Mouse (Mus musculus) hindbrain, embryonic 14.5 days (tissue): ENCODE data around the gene Rad51d. TPM values are rescaled to one million over a fixed set of nuclear protein-coding genes. Genes with fewer than 3 reads are reported as not detected.
"Not testable (repeated sequence)": the region's sequence is repeated elsewhere in the genome, so short reads cannot be mapped to it uniquely, and the experiment has no call there.

ENCODE experiments used
- ATAC-seq: fragments of 200-750 bp; cut with Nextera tagmentation; 2 replicates; pipeline ENCODE4 v1.8.0; 2017; ENCODE audit warnings: moderate number of reproducible peaks, mild to moderate bottlenecking, moderate TSS enrichment, moderate library complexity; ENCODE audit not compliant: low FRiP score
- DNase-seq: peaks from one replicate; pipeline ENCODE4 v3.0.0-alpha.2; 2015; ENCODE audit warnings: low spot score
- H3K27ac ChIP-seq: fragments of 300-500 bp; sonication (generic); 2 replicates; pipeline ENCODE4 v1.5.1; 2014; ENCODE audit warnings: mild to moderate bottlenecking, moderate library complexity
- H3K27me3 ChIP-seq: fragments of 300-500 bp; sonication (generic); 2 replicates; pipeline ENCODE4 v1.6.1; 2014; ENCODE audit warnings: mild to moderate bottlenecking, low read length, mixed read lengths; ENCODE audit not compliant: control insufficient read depth, insufficient read depth
- H3K36me3 ChIP-seq: fragments of 300-500 bp; sonication (generic); replicated peaks from 2 replicates; pipeline ENCODE4 v1.6.1; 2014; ENCODE audit not compliant: control insufficient read depth, insufficient read depth
- H3K4me1 ChIP-seq: fragments of 300-500 bp; sonication (generic); replicated peaks from 2 replicates; pipeline ENCODE4 v1.6.1; 2014; ENCODE audit warnings: antibody characterized with exemption, low read length, mixed read lengths; ENCODE audit not compliant: control insufficient read depth, insufficient read depth
- H3K4me2 ChIP-seq: fragments of 300-500 bp; sonication (generic); replicated peaks from 2 replicates; pipeline ENCODE4 v1.6.1; 2014; ENCODE audit warnings: mild to moderate bottlenecking, moderate library complexity
- H3K4me3 ChIP-seq: fragments of 300-500 bp; sonication (generic); replicated peaks from 2 replicates; pipeline ENCODE4 v1.5.1; 2014; ENCODE audit warnings: mild to moderate bottlenecking, low read length
- H3K9ac ChIP-seq: fragments of 300-500 bp; sonication (generic); 2 replicates; pipeline ENCODE4 v1.6.1; 2014
- H3K9me3 ChIP-seq: fragments of 300-500 bp; sonication (generic); 2 replicates; pipeline ENCODE4 v1.6.1; 2016; ENCODE audit warnings: low read length; ENCODE audit not compliant: control insufficient read depth
- WGBS: fragments of 180-500 bp; shearing (Covaris S2); extraction: QIAGEN DNeasy Blood & Tissue Kit; methylation state at CpG from one replicate; pipeline ENCODE4 v1.1.7; 2014; 5-methylcytosine and 5-hydroxymethylcytosine counted together
- polyA plus RNA-seq: library from polyadenylated mRNA; unstranded; fragments of >200 nt; fragmentation: Nextera tagmentation; extraction: Ambion mirVana; gene quantifications from 2 replicates; pipeline ENCODE4 v1.2.1, GENCODE M21; 2014

Gene Rad51d
- 14.0 and 14.3 TPM in 2 replicates for polyA plus RNA-seq

GRCm38 (mm10) chr11:82890342-82890762, at the start of gene Rad51d:
Gene Rad51d, minus strand, starts transcription at chr11:82890614.
- peak within 1 kb of the TSS; percentile 94 for H3K4me2 ChIP-seq
- DNase-seq (peak; percentile 96), ATAC-seq (peak; percentile 86)
- H3K27ac ChIP-seq, result peak within 1 kb of the TSS; percentile 9; the same call in 1 of the 2 replicates
- no peaks in the 10 kb centered on the region for H3K9me3 ChIP-seq
- peak within 1 kb of the TSS; percentile 57 for H3K9ac ChIP-seq
- no peaks in the 10 kb centered on the region for H3K36me3 ChIP-seq
- H3K4me3 ChIP-seq, result peak within 1 kb of the TSS; percentile 55
- H3K27me3 ChIP-seq, result 0 out of 2 replicates have a peak, but pooled peaks cover 6% of the 10 kb centered on the region
- WGBS, result under 1% methylated on average over 26 of the region's 26 CpGs
- peaks cover 18% of the 10 kb centered on the region for H3K4me1 ChIP-seq

- peaks cover 65% of the 10 kb centered on the region for H3K27me3 ChIP-seq
- 0% methylated on average over 28 of the region's 29 CpGs for WGBS
- ATAC-seq, result no peak
- H3K4me1 ChIP-seq, result no peaks in the 10 kb centered on the region; the same call in 1 of the 2 replicates
- peak overlapping the region; percentile 28; the same call in 1 of the 2 replicates for H3K9ac ChIP-seq
- H3K27ac ChIP-seq, result no peak overlapping the region
- peak overlapping the region; percentile 99 for H3K4me2 ChIP-seq
- no peak for DNase-seq
- no peaks in the 10 kb centered on the region for H3K36me3 ChIP-seq
- H3K4me3 ChIP-seq, result peak overlapping the region; percentile 46
- no peaks in the 10 kb centered on the region for H3K9me3 ChIP-seq
Measured at GRCm38 (mm10) chr11:82933186-82933585, 42.8 kb upstream of the Rad51d start.

GRCm38 (mm10) chr11:82931671-82932450, 41.4 kb upstream of the Rad51d start:
- Histone ChIP-seq H3K9ac (peak overlapping the region; percentile 53), H3K27me3 (peaks cover 61% of the 10 kb centered on the region), H3K4me3 (peak overlapping the region; percentile 46), H3K4me2 (peak overlapping the region; percentile 99)
- under 1% methylated on average over 114 of the region's 119 CpGs for WGBS
- H3K9me3 ChIP-seq, H3K27ac ChIP-seq, H3K36me3 ChIP-seq, DNase-seq, H3K4me1 ChIP-seq, ATAC-seq: not testable (repeated sequence)

GRCm38 (mm10) chr11:82931161-82931560, 40.7 kb upstream of the Rad51d start:
- not testable (repeated sequence) for H3K27ac ChIP-seq, H3K4me1 ChIP-seq, ATAC-seq, H3K9me3 ChIP-seq, H3K36me3 ChIP-seq, DNase-seq
- WGBS, result 1% methylated on average over 44 of the region's 63 CpGs
- Histone ChIP-seq H3K4me2 (peak overlapping the region; percentile 99), H3K9ac (peak overlapping the region; percentile 53), H3K27me3 (peaks cover 55% of the 10 kb centered on the region), H3K4me3 (peak overlapping the region; percentile 46)

GRCm38 (mm10) chr11:82930391-82930955, 40.1 kb upstream of the Rad51d start:
- peaks cover 52% of the 10 kb centered on the region for H3K27me3 ChIP-seq
- DNase-seq, ATAC-seq: not testable (repeated sequence)

GRCm38 (mm10) chr11:82929633-82929950, 39.2 kb upstream of the Rad51d start:
- ATAC-seq, result no peak
- no peaks in the 10 kb centered on the region; the same call in 1 of the 2 replicates for H3K4me1 ChIP-seq
- no peaks in the 10 kb centered on the region for H3K9me3 ChIP-seq
- peak overlapping the region; percentile 46 for H3K4me3 ChIP-seq
- no peaks in the 10 kb centered on the region for H3K36me3 ChIP-seq
- H3K27me3 ChIP-seq, result peaks cover 45% of the 10 kb centered on the region
- H3K27ac ChIP-seq, result no peak overlapping the region
- no peak overlapping the region for H3K9ac ChIP-seq
- WGBS, result 55% methylated on average over 3 of the region's 3 CpGs
- DNase-seq, result no peak
- peak overlapping the region; percentile 99 for H3K4me2 ChIP-seq

More at GRCm38 (mm10) chr11:82930391-82930955, 40.1 kb upstream of the Rad51d start:
- WGBS, result 2% methylated on average over 81 of the region's 85 CpGs
- H3K27ac ChIP-seq, H3K4me1 ChIP-seq, H3K36me3 ChIP-seq, H3K9me3 ChIP-seq: not testable (repeated sequence)
- H3K4me3 ChIP-seq, result peak overlapping the region; percentile 46
- H3K9ac ChIP-seq, result peak overlapping the region; percentile 24; the same call in 1 of the 2 replicates
- peak overlapping the region; percentile 99 for H3K4me2 ChIP-seq

- no peak for DNase-seq
- no peak for ATAC-seq
- no peaks in the 10 kb centered on the region for H3K9me3 ChIP-seq
- peaks cover 40% of the 10 kb centered on the region for H3K27me3 ChIP-seq
- H3K4me1 ChIP-seq, result no peaks in the 10 kb centered on the region; the same call in 1 of the 2 replicates
- no peak overlapping the region for H3K27ac ChIP-seq
- H3K4me3 ChIP-seq, result no peak overlapping the region
- WGBS, result 27% methylated on average over 20 of the region's 20 CpGs
- H3K36me3 ChIP-seq, result no peaks in the 10 kb centered on the region
- no peak overlapping the region for H3K9ac ChIP-seq
- no peak overlapping the region for H3K4me2 ChIP-seq
Measured at GRCm38 (mm10) chr11:82928897-82929632, 38.7 kb upstream of the Rad51d start.

- WGBS, result 85% methylated on average over 6 of the region's 6 CpGs
Measured at GRCm38 (mm10) chr11:82923910-82924309, 33.5 kb upstream of the Rad51d start.

GRCm38 (mm10) chr11:82921691-82922090, 31.3 kb upstream of the Rad51d start:
- DNase-seq (no peak), ATAC-seq (no peak)
- peaks cover 12% of the 10 kb centered on the region; the same call in 1 of the 2 replicates for H3K27me3 ChIP-seq
- no peaks in the 10 kb centered on the region for H3K4me1 ChIP-seq
- no peak overlapping the region for H3K9ac ChIP-seq
- no peak overlapping the region for H3K4me3 ChIP-seq
- no peak overlapping the region for H3K27ac ChIP-seq
- no peaks in the 10 kb centered on the region for H3K36me3 ChIP-seq
- 72% methylated on average over 4 of the region's 4 CpGs for WGBS
- no peaks in the 10 kb centered on the region for H3K9me3 ChIP-seq
- H3K4me2 ChIP-seq, result no peak overlapping the region

More at GRCm38 (mm10) chr11:82923910-82924309, 33.5 kb upstream of the Rad51d start:
- H3K27ac ChIP-seq, DNase-seq, H3K4me2 ChIP-seq, H3K36me3 ChIP-seq, H3K4me1 ChIP-seq, H3K9ac ChIP-seq, H3K4me3 ChIP-seq, H3K9me3 ChIP-seq, ATAC-seq: not testable (repeated sequence)
- H3K27me3 ChIP-seq, result peaks cover 19% of the 10 kb centered on the region
